Mouse (Mus musculus) megakaryocyte-erythroid progenitor cell, adult 5 weeks (primary cell): ENCODE results near the gene Gm1993. TPM values are rescaled to one million over a fixed set of nuclear protein-coding genes. Genes with fewer than 3 reads are reported as not detected.

Experiments
- polyA plus RNA-seq: library from polyadenylated mRNA; stranded (reverse); fragments of >175 nt; gene quantifications from 2 replicates; pipeline ENCODE4 v1.2.3, GENCODE M21; 2012

Gm1993 gene
- not detected in 2 replicates for polyA plus RNA-seq

GRCm38 (mm10) chrX:25570352-25570751 lies at the start of gene Gm1993:
Gene Gm1993 (minus strand): TSS chrX:25570452.

